Mouse (Mus musculus): Measurements from ENCODE around the gene Uaca. TPM values are rescaled to one million over a fixed set of nuclear protein-coding genes. Genes with fewer than 3 reads are reported as not detected.

Uaca gene
- polyA plus RNA-seq, 1 experiment: 9.0 TPM

DNA sequence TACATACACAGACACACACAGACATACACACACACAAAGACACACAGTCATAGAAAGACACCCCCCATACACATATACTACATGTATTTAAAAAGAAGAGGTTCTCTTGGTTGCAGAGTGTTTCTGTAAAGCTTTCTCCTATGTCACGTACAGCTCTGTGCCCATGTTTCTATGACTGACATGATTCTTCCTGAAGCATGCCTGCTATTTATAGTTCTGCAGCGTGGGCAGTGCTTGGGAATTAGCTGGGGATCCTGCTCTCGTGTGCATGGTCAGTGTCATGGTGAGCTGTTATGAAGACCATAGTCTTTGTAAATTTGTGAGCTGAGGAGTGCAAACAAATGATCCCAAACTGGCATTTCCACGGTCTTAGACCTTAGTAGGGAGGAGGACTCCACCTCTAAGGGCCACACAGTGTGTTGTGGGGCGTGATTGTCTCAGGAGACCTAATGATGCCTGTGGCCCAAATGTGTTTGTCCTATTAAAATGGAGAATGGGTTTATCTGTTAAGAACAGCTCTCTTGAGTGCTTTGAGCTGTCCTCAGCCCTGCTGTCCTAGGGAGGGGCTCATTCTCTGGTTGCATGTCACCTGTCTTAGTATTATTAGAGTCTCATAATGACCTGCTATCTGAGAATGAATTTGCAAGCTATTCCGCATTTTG, 49.2 kb downstream of the Uaca start:
- no peak for TF ChIP-seq CTCF (IDR thresholded peaks at IDR 0.05; ENCODE audit: extremely low read depth, insufficient read depth, low read length)
- TF ChIP-seq POLR2A (IDR thresholded peaks at IDR 0.05; ENCODE audit: extremely low read depth, insufficient read depth, low read length): no peak
- H3K4me3 ChIP-seq (ENCODE audit: insufficient read depth, low read length): no peak overlapping the region
- H3K27ac ChIP-seq (ENCODE audit: insufficient read depth, low read length): no peak overlapping the region
- H3K4me1 ChIP-seq (ENCODE audit: control insufficient read depth, insufficient read depth, low read length): no peaks in the 10 kb centered on the region

- no peak for TF ChIP-seq CTCF (IDR thresholded peaks at IDR 0.05; ENCODE audit: extremely low read depth, insufficient read depth, low read length)
- TF ChIP-seq POLR2A (IDR thresholded peaks at IDR 0.05; ENCODE audit: extremely low read depth, insufficient read depth, low read length): no peak
- Histone ChIP-seq H3K4me3 (ENCODE audit: insufficient read depth, low read length) (no peak overlapping the region), H3K27ac (ENCODE audit: insufficient read depth, low read length) (no peak overlapping the region)
These were observed 54.4 kb downstream of the Uaca start for GRCm38 (mm10) chr9:60848730-60849129.

GRCm38 (mm10) chr9:60849986-60850385, 55.6 kb downstream of the Uaca start:
- H3K4me1 ChIP-seq (ENCODE audit: control insufficient read depth, insufficient read depth, low read length): no peaks in the 10 kb centered on the region
- no peak overlapping the region for H3K27ac ChIP-seq (ENCODE audit: insufficient read depth, low read length)
- H3K4me3 ChIP-seq (ENCODE audit: insufficient read depth, low read length): no peak overlapping the region
- no peak for TF ChIP-seq POLR2A (IDR thresholded peaks at IDR 0.05; ENCODE audit: extremely low read depth, insufficient read depth, low read length)
- TF ChIP-seq CTCF (IDR thresholded peaks at IDR 0.05; ENCODE audit: extremely low read depth, insufficient read depth, low read length): no peak

More at GRCm38 (mm10) chr9:60848730-60849129, 54.4 kb downstream of the Uaca start:
- H3K4me1 ChIP-seq (ENCODE audit: control insufficient read depth, insufficient read depth, low read length): no peaks in the 10 kb centered on the region

- no peak overlapping the region for H3K4me3 ChIP-seq (ENCODE audit: insufficient read depth, low read length)
- no peaks in the 10 kb centered on the region for H3K4me1 ChIP-seq (ENCODE audit: control insufficient read depth, insufficient read depth, low read length)
- no peak overlapping the region for H3K27ac ChIP-seq (ENCODE audit: insufficient read depth, low read length)
- TF ChIP-seq POLR2A (IDR thresholded peaks at IDR 0.05; ENCODE audit: extremely low read depth, insufficient read depth, low read length): no peak
- no peak for TF ChIP-seq CTCF (IDR thresholded peaks at IDR 0.05; ENCODE audit: extremely low read depth, insufficient read depth, low read length)
These were observed 59.9 kb downstream of the Uaca start for GRCm38 (mm10) chr9:60854196-60854595.

- TF ChIP-seq CTCF (IDR thresholded peaks at IDR 0.05; ENCODE audit: extremely low read depth, insufficient read depth, low read length) (peak; percentile 78), POLR2A (IDR thresholded peaks at IDR 0.05; ENCODE audit: extremely low read depth, insufficient read depth, low read length) (no peak)
- Histone ChIP-seq H3K4me3 (ENCODE audit: insufficient read depth, low read length) (no peak overlapping the region), H3K4me1 (ENCODE audit: control insufficient read depth, insufficient read depth, low read length) (no peaks in the 10 kb centered on the region), H3K27ac (ENCODE audit: insufficient read depth, low read length) (no peak overlapping the region)
These were observed 63.5 kb downstream of the Uaca start for GRCm38 (mm10) chr9:60857833-60858232.

- H3K4me1 ChIP-seq (ENCODE audit: control insufficient read depth, insufficient read depth, low read length): no peaks in the 10 kb centered on the region
- no peak overlapping the region for H3K4me3 ChIP-seq (ENCODE audit: insufficient read depth, low read length)
- TF ChIP-seq CTCF (IDR thresholded peaks at IDR 0.05; ENCODE audit: extremely low read depth, insufficient read depth, low read length) (peak; percentile 65; the same call in 1 of the 2 replicates), POLR2A (IDR thresholded peaks at IDR 0.05; ENCODE audit: extremely low read depth, insufficient read depth, low read length) (no peak)
- H3K27ac ChIP-seq (ENCODE audit: insufficient read depth, low read length): no peak overlapping the region
These were observed 64.1 kb downstream of the Uaca start for GRCm38 (mm10) chr9:60858306-60858960.

DNA sequence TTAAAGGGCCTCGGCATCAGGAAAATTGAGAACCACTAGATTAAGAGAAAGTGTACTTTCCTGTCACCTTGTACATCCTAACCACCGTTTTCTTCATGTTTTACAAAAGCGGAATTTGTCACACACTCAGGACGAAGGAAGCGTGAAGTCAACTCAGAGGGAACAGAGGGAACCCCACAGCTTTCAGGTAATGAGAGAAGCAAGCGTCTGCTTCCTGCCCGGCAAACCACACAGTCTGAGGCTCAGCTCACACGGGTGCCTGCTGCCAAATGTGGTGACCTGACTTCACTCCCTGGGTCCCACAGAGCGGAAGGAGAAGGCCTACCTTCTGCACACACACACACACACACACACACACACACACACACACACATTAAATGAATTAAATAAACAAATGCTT, 64.7 kb downstream of the Uaca start:
- Histone ChIP-seq H3K4me1 (ENCODE audit: control insufficient read depth, insufficient read depth, low read length) (no peaks in the 10 kb centered on the region), H3K27ac (ENCODE audit: insufficient read depth, low read length) (no peak overlapping the region), H3K4me3 (ENCODE audit: insufficient read depth, low read length) (no peak overlapping the region)
- TF ChIP-seq CTCF (IDR thresholded peaks at IDR 0.05; ENCODE audit: extremely low read depth, insufficient read depth, low read length) (no peak), POLR2A (IDR thresholded peaks at IDR 0.05; ENCODE audit: extremely low read depth, insufficient read depth, low read length) (no peak)

- Histone ChIP-seq H3K4me3 (ENCODE audit: insufficient read depth, low read length) (no peak overlapping the region), H3K4me1 (ENCODE audit: control insufficient read depth, insufficient read depth, low read length) (no peaks in the 10 kb centered on the region), H3K27ac (ENCODE audit: insufficient read depth, low read length) (no peak overlapping the region)
- TF ChIP-seq POLR2A (IDR thresholded peaks at IDR 0.05; ENCODE audit: extremely low read depth, insufficient read depth, low read length): no peak
- no peak for TF ChIP-seq CTCF (IDR thresholded peaks at IDR 0.05; ENCODE audit: extremely low read depth, insufficient read depth, low read length)
These were observed 66.7 kb downstream of the Uaca start for GRCm38 (mm10) chr9:60861030-60861429.

GRCm38 (mm10) chr9:60864664-60865063, 70.3 kb downstream of the Uaca start:
- TF ChIP-seq CTCF (IDR thresholded peaks at IDR 0.05; ENCODE audit: extremely low read depth, insufficient read depth, low read length) (no peak), POLR2A (IDR thresholded peaks at IDR 0.05; ENCODE audit: extremely low read depth, insufficient read depth, low read length) (no peak)
- Histone ChIP-seq H3K4me3 (ENCODE audit: insufficient read depth, low read length) (no peak overlapping the region), H3K27ac (ENCODE audit: insufficient read depth, low read length) (no peak overlapping the region), H3K4me1 (ENCODE audit: control insufficient read depth, insufficient read depth, low read length) (no peaks in the 10 kb centered on the region)

DNA sequence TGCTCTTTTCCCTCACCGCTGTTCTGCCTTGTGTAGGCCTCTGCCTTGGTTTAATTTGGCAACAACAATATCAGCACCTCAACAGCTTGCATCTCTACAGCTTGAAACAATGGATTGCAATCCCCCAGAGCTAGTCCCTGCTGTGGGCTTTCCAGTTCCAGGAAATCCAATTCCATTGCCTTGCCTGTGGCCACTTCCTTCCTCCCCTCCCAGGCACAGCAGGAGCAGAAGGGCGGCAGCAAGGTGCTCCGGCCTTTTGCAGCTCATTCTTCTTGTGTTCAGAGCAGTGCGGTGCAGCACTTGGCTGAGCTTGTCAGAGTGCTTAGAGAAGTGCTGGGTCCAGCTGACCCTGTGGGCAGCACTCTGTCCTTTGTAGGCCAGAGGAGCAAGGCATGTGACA, 71.5 kb downstream of the Uaca start:
- Histone ChIP-seq H3K4me1 (ENCODE audit: control insufficient read depth, insufficient read depth, low read length) (no peaks in the 10 kb centered on the region), H3K27ac (ENCODE audit: insufficient read depth, low read length) (peak overlapping the region; percentile 60), H3K4me3 (ENCODE audit: insufficient read depth, low read length) (peak overlapping the region; percentile 16; the same call in 1 of the 2 replicates)
- 0 out of 2 replicates have a peak, but pooled peaks have one; percentile 31 for TF ChIP-seq POLR2A (IDR thresholded peaks at IDR 0.05; ENCODE audit: extremely low read depth, insufficient read depth, low read length)
- no peak for TF ChIP-seq CTCF (IDR thresholded peaks at IDR 0.05; ENCODE audit: extremely low read depth, insufficient read depth, low read length)
